Mouse (Mus musculus): ENCODE measurements around the gene Ctss.

Gene Ctss

GRCm38 (mm10) chr3:95526622-95527211, at the start of gene Ctss:
Ctss (plus strand) TSS chr3:95526786.
- no peak for DNase-seq

- no peak for DNase-seq
Observed at GRCm38 (mm10) chr3:95478966-95479365, 47.6 kb upstream of the Ctss start.

- no peak for DNase-seq
Observed at GRCm38 (mm10) chr3:95486421-95486820, 40.2 kb upstream of the Ctss start.

GRCm38 (mm10) chr3:95488679-95489078, 37.9 kb upstream of the Ctss start:
- DNase-seq = no peak

GRCm38 (mm10) chr3:95490238-95490637, 36.3 kb upstream of the Ctss start:
- no peak for DNase-seq

- peak; percentile 50 for DNase-seq
Observed at GRCm38 (mm10) chr3:95494342-95494741, 32.2 kb upstream of the Ctss start.

- DNase-seq = no peak
Observed at GRCm38 (mm10) chr3:95498229-95498628, 28.4 kb upstream of the Ctss start.

GRCm38 (mm10) chr3:95499024-95499423, 27.6 kb upstream of the Ctss start, which contains the start of gene Ctsk:
Ctsk (plus strand) TSS chr3:95499256.
- no peak for DNase-seq

- no peak for DNase-seq
Observed at GRCm38 (mm10) chr3:95499496-95500140, 27.0 kb upstream of the Ctss start.

GRCm38 (mm10) chr3:95502312-95502711, 24.3 kb upstream of the Ctss start:
- DNase-seq = no peak

- DNase-seq = no peak
Observed at GRCm38 (mm10) chr3:95509348-95509747, 17.2 kb upstream of the Ctss start.

GRCm38 (mm10) chr3:95511611-95512180, 14.9 kb upstream of the Ctss start:
- no peak for DNase-seq

- no peak for DNase-seq
Observed at GRCm38 (mm10) chr3:95516614-95517041, 10.0 kb upstream of the Ctss start.

- DNase-seq = peak; percentile 73
Observed at GRCm38 (mm10) chr3:95517493-95517898, 9.1 kb upstream of the Ctss start.

- DNase-seq = no peak
Observed at GRCm38 (mm10) chr3:95518891-95519290, 7.7 kb upstream of the Ctss start.

GRCm38 (mm10) chr3:95519315-95519714, 7.3 kb upstream of the Ctss start:
- no peak for DNase-seq

GRCm38 (mm10) chr3:95520100-95520499, 6.5 kb upstream of the Ctss start:
- no peak for DNase-seq

GRCm38 (mm10) chr3:95521168-95521567, 5.4 kb upstream of the Ctss start:
- no peak for DNase-seq

GRCm38 (mm10) chr3:95523662-95524061, 2.9 kb upstream of the Ctss start:
- no peak for DNase-seq

GRCm38 (mm10) chr3:95524673-95525072, 1.9 kb upstream of the Ctss start:
- DNase-seq = no peak

GRCm38 (mm10) chr3:95526111-95526510, 475 bp upstream of the Ctss start:
- DNase-seq = no peak

- DNase-seq = no peak
Observed at GRCm38 (mm10) chr3:95529814-95530213, 3.2 kb downstream of the Ctss start.

- no peak for DNase-seq
Observed at GRCm38 (mm10) chr3:95531025-95531424, 4.4 kb downstream of the Ctss start.

GRCm38 (mm10) chr3:95533364-95533763, 6.8 kb downstream of the Ctss start:
- DNase-seq = no peak
